Mouse (Mus musculus): ENCODE measurements around the gene Hipk2. TPM values are rescaled to one million over a fixed set of nuclear protein-coding genes. Genes with fewer than 3 reads are reported as not detected.

The Hipk2 gene
- polyA plus RNA-seq, 1 experiment from 2014 or later: 46.9 TPM

GRCm38 (mm10) chr6:38900479-38901126, 24.6 kb upstream of the Hipk2 start:
- H3K27me3 ChIP-seq: no peaks in the 10 kb centered on the region
- H3K4me1 ChIP-seq (replicated peaks): peaks cover 11% of the 10 kb centered on the region
- H3K9me3 ChIP-seq: no peaks in the 10 kb centered on the region
- 93% methylated on average over 4 of the region's 4 CpGs for whole genome bisulfite sequencing
- H3K9ac ChIP-seq (replicated peaks): no peak overlapping the region
- H3K4me2 ChIP-seq (replicated peaks): no peak overlapping the region
- no peak overlapping the region for H3K27ac ChIP-seq
- no peak overlapping the region for H3K4me3 ChIP-seq (replicated peaks)
- H3K36me3 ChIP-seq: no peaks in the 10 kb centered on the region
- ATAC-seq: no peak

- no peak for ATAC-seq
- Histone ChIP-seq H3K9me3 (no peaks in the 10 kb centered on the region), H3K4me1 (replicated peaks) (peaks cover 11% of the 10 kb centered on the region), H3K27ac (no peak overlapping the region), H3K36me3 (no peaks in the 10 kb centered on the region), H3K4me3 (replicated peaks) (no peak overlapping the region), H3K4me2 (replicated peaks) (no peak overlapping the region), H3K9ac (replicated peaks) (no peak overlapping the region), H3K27me3 (no peaks in the 10 kb centered on the region)
- WGBS: 94% methylated on average over 4 of the region's 4 CpGs
Measured at GRCm38 (mm10) chr6:38900073-38900472, 24.1 kb upstream of the Hipk2 start.

- 86% methylated on average over 3 of the region's 3 CpGs for WGBS
- no peak for ATAC-seq
- no peak overlapping the region for H3K4me2 ChIP-seq (replicated peaks)
- H3K9ac ChIP-seq (replicated peaks): no peak overlapping the region
- H3K36me3 ChIP-seq: no peaks in the 10 kb centered on the region
- no peaks in the 10 kb centered on the region for H3K27me3 ChIP-seq
- peaks cover 11% of the 10 kb centered on the region for H3K4me1 ChIP-seq (replicated peaks)
- no peaks in the 10 kb centered on the region for H3K9me3 ChIP-seq
- H3K27ac ChIP-seq: no peak overlapping the region
- H3K4me3 ChIP-seq (replicated peaks): no peak overlapping the region
Measured at GRCm38 (mm10) chr6:38893615-38894014, 17.6 kb upstream of the Hipk2 start.

- H3K36me3 ChIP-seq: no peaks in the 10 kb centered on the region
Measured at GRCm38 (mm10) chr6:38892017-38892416, 16.1 kb upstream of the Hipk2 start.

GRCm38 (mm10) chr6:38889156-38889555, 13.2 kb upstream of the Hipk2 start:
- no peak for ATAC-seq
- 83% methylated on average over 6 of the region's 6 CpGs for WGBS
- H3K27me3 ChIP-seq: no peaks in the 10 kb centered on the region

More at GRCm38 (mm10) chr6:38892017-38892416, 16.1 kb upstream of the Hipk2 start:
- Histone ChIP-seq H3K4me3 (replicated peaks) (no peak overlapping the region), H3K4me1 (replicated peaks) (peaks cover 5% of the 10 kb centered on the region), H3K9me3 (no peaks in the 10 kb centered on the region), H3K27me3 (no peaks in the 10 kb centered on the region), H3K4me2 (replicated peaks) (no peak overlapping the region), H3K9ac (replicated peaks) (no peak overlapping the region), H3K27ac (no peak overlapping the region)
- no peak for ATAC-seq
- 78% methylated on average over 2 of the region's 2 CpGs for WGBS

GRCm38 (mm10) chr6:38887436-38887835, 11.5 kb upstream of the Hipk2 start:
- Histone ChIP-seq H3K9me3 (no peaks in the 10 kb centered on the region), H3K27me3 (no peaks in the 10 kb centered on the region), H3K4me2 (replicated peaks) (no peak overlapping the region), H3K27ac (no peak overlapping the region), H3K4me1 (replicated peaks) (peaks cover 9% of the 10 kb centered on the region), H3K36me3 (no peaks in the 10 kb centered on the region), H3K4me3 (replicated peaks) (no peak overlapping the region), H3K9ac (replicated peaks) (no peak overlapping the region)
- 80% methylated on average over 4 of the region's 4 CpGs for whole genome bisulfite sequencing
- ATAC-seq: no peak

More at GRCm38 (mm10) chr6:38889156-38889555, 13.2 kb upstream of the Hipk2 start:
- Histone ChIP-seq H3K27ac (no peak overlapping the region), H3K4me3 (replicated peaks) (no peak overlapping the region), H3K9me3 (no peaks in the 10 kb centered on the region), H3K4me2 (replicated peaks) (no peak overlapping the region), H3K4me1 (replicated peaks) (no peaks in the 10 kb centered on the region), H3K36me3 (no peaks in the 10 kb centered on the region), H3K9ac (replicated peaks) (no peak overlapping the region)

- Histone ChIP-seq H3K4me1 (replicated peaks) (peaks cover 9% of the 10 kb centered on the region), H3K4me2 (replicated peaks) (no peak overlapping the region), H3K9ac (replicated peaks) (no peak overlapping the region), H3K9me3 (no peaks in the 10 kb centered on the region), H3K27ac (no peak overlapping the region), H3K4me3 (replicated peaks) (no peak overlapping the region), H3K36me3 (no peaks in the 10 kb centered on the region), H3K27me3 (no peaks in the 10 kb centered on the region)
- WGBS: 74% methylated on average over 1 of the region's 1 CpGs
- ATAC-seq: no peak
Measured at GRCm38 (mm10) chr6:38885132-38885531, 9.2 kb upstream of the Hipk2 start.

- no peaks in the 10 kb centered on the region for H3K27me3 ChIP-seq
- H3K4me1 ChIP-seq (replicated peaks): peaks cover 9% of the 10 kb centered on the region
- no peak overlapping the region for H3K9ac ChIP-seq (replicated peaks)
- H3K4me2 ChIP-seq (replicated peaks): no peak overlapping the region
- no peaks in the 10 kb centered on the region for H3K36me3 ChIP-seq
- H3K27ac ChIP-seq: no peak overlapping the region
- WGBS: 80% methylated on average over 3 of the region's 3 CpGs
- H3K4me3 ChIP-seq (replicated peaks): no peak overlapping the region
- no peaks in the 10 kb centered on the region for H3K9me3 ChIP-seq
- no peak for ATAC-seq
Measured at GRCm38 (mm10) chr6:38884482-38884881, 8.5 kb upstream of the Hipk2 start.

GRCm38 (mm10) chr6:38882728-38883171, 6.8 kb upstream of the Hipk2 start:
- Histone ChIP-seq H3K27me3 (peaks cover 6% of the 10 kb centered on the region), H3K4me3 (replicated peaks) (no peak overlapping the region), H3K9ac (replicated peaks) (no peak overlapping the region), H3K9me3 (no peaks in the 10 kb centered on the region), H3K27ac (no peak overlapping the region), H3K4me2 (replicated peaks) (no peak overlapping the region), H3K36me3 (no peaks in the 10 kb centered on the region), H3K4me1 (replicated peaks) (peaks cover 9% of the 10 kb centered on the region)
- ATAC-seq: no peak
- 58% methylated on average over 6 of the region's 6 CpGs for WGBS

GRCm38 (mm10) chr6:38881975-38882374, 6.0 kb upstream of the Hipk2 start:
- 71% methylated on average over 6 of the region's 6 CpGs for WGBS
- no peak overlapping the region for H3K4me2 ChIP-seq (replicated peaks)
- no peak overlapping the region for H3K27ac ChIP-seq
- H3K36me3 ChIP-seq: no peaks in the 10 kb centered on the region
- H3K9me3 ChIP-seq: no peaks in the 10 kb centered on the region
- H3K4me3 ChIP-seq (replicated peaks): no peak overlapping the region
- no peak for ATAC-seq
- H3K9ac ChIP-seq (replicated peaks): no peak overlapping the region
- H3K27me3 ChIP-seq: peaks cover 6% of the 10 kb centered on the region
- peaks cover 12% of the 10 kb centered on the region for H3K4me1 ChIP-seq (replicated peaks)

- no peaks in the 10 kb centered on the region for H3K36me3 ChIP-seq
- H3K9ac ChIP-seq (replicated peaks): no peak overlapping the region
- H3K27me3 ChIP-seq: peaks cover 6% of the 10 kb centered on the region
- H3K9me3 ChIP-seq: no peaks in the 10 kb centered on the region
- WGBS: 82% methylated on average over 2 of the region's 2 CpGs
- ATAC-seq: no peak
- no peak overlapping the region for H3K4me2 ChIP-seq (replicated peaks)
- peaks cover 15% of the 10 kb centered on the region for H3K4me1 ChIP-seq (replicated peaks)
- H3K4me3 ChIP-seq (replicated peaks): no peak overlapping the region
- H3K27ac ChIP-seq: no peak overlapping the region
Measured at GRCm38 (mm10) chr6:38881468-38881867, 5.5 kb upstream of the Hipk2 start.

GRCm38 (mm10) chr6:38877674-38878073, 1.7 kb upstream of the Hipk2 start:
- H3K4me3 ChIP-seq (replicated peaks): no peak overlapping the region
- WGBS: 87% methylated on average over 2 of the region's 2 CpGs

More at GRCm38 (mm10) chr6:38877674-38878073, 1.7 kb upstream of the Hipk2 start:
- ATAC-seq: no peak
- Histone ChIP-seq H3K27me3 (peaks cover 6% of the 10 kb centered on the region), H3K27ac (no peak overlapping the region), H3K36me3 (no peaks in the 10 kb centered on the region), H3K4me1 (replicated peaks) (peaks cover 21% of the 10 kb centered on the region), H3K9me3 (no peaks in the 10 kb centered on the region), H3K9ac (replicated peaks) (no peak overlapping the region), H3K4me2 (replicated peaks) (no peak overlapping the region)

All from midbrain, embryonic 13.5 days (tissue).